Mouse (Mus musculus): ENCODE measurements around the gene Ap1m1. TPM values are rescaled to one million over a fixed set of nuclear protein-coding genes. Genes with fewer than 3 reads are reported as not detected.

The Ap1m1 gene
- total RNA-seq, 1 experiment from 2014 or later, result 79.2 TPM

- ATAC-seq (replicated peaks in 1 of 2; ENCODE audit: insufficient read depth in 1 of 2, low FRiP score in 2 of 2, low TSS enrichment in 1 of 2, low read depth in 1 of 2, poor library complexity in 2 of 2, severe bottlenecking in 2 of 2), result no peak
Measured at GRCm38 (mm10) chr8:72240951-72241350, 1.1 kb downstream of the Ap1m1 start.

DNA sequence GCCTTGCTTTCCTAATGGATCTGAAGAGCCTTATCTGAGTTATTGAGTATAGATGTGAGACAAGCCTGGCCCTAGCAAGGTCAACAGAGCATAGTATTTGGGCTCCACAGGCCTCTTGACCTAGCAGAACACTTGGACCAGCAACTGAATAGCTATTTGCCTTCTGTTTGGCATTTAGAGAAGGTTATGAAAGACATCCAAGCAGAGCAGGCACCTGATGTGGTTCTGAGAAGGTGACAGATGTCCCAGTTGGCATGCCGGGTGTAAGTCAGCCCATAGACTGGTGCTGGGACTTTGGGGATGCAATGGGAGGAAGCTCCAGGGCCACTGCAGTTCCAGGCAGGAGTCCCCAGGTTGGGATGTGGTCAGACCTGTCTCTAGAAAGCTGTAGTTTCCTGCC, 2.4 kb downstream of the Ap1m1 start:
- ATAC-seq (replicated peaks in 1 of 2; ENCODE audit: insufficient read depth in 1 of 2, low FRiP score in 2 of 2, low TSS enrichment in 1 of 2, low read depth in 1 of 2, poor library complexity in 2 of 2, severe bottlenecking in 2 of 2), result no peak

DNA sequence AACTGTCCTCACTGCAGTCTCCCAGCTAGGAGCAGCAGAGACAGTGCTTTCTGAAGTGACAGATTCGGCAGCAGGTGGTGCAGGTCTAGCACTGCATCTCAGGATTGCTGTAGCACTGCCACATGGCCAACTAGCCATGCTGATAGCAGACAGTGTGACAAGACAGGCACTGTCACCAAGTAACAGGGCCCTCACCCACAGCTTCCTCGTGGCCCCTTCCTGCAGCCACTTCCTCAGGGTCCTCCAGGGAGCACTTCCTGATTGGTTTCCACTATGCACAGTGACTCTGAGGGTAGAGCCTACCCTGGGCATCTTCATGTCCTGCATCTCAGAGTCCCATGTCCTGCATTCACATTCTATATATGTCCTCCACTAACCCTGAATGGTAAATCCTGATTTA, 4.8 kb downstream of the Ap1m1 start:
- no peak for ATAC-seq (replicated peaks in 1 of 2; ENCODE audit: insufficient read depth in 1 of 2, low FRiP score in 2 of 2, low TSS enrichment in 1 of 2, low read depth in 1 of 2, poor library complexity in 2 of 2, severe bottlenecking in 2 of 2)

DNA sequence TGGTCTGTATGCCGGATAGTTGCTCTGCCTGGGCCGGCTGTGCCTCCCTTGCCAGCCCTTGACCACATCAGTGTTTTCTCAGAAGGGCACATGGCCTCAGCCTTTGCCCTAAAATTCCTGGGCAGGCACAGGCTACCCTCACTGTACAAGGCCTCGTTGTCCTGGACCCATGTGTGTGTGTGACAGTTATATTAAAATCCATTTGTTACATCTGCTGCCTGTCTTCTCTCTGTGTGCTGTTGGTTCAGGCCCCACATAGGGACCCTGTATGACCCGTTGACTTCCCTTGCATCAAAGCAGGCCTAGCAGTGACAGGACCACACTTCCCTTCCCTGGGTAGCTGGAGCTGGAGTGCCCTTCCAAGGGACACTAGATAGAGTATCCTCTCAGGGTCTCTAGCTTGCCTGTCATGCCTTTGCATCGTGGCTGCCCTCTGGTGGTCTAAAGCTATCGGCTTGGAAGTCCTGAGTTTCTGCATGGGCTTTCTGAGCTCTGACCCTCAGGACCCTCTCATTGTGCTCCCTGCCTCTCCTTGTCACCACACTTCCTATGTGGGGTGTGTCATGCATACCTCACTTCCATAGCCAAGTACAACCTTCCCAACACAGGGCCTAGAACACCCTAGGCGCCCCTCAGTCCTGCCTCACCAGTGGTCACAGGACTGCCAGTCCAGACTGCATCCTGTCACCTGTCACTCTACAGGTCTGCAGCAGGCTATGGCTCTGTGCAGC, 17.5 kb downstream of the Ap1m1 start:
- no peak for ATAC-seq (replicated peaks in 1 of 2; ENCODE audit: insufficient read depth in 1 of 2, low FRiP score in 2 of 2, low TSS enrichment in 1 of 2, low read depth in 1 of 2, poor library complexity in 2 of 2, severe bottlenecking in 2 of 2)

DNA sequence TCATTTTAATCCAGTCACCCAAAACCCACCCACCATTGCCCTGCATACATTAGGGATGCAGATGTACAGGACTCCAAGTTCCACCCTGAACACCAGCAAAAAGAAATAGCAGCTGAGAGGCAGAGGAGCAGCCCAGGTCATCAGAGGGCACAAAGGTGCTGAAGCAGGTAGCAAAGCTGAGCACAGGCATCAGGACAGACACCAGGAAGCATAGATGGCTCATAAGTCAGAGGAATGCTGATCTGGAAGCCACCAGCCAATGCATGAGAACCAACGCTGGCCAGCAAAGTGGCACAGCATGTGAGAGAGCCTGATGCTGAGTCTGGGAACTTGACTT, 18.1 kb downstream of the Ap1m1 start:
- ATAC-seq (replicated peaks in 1 of 2; ENCODE audit: insufficient read depth in 1 of 2, low FRiP score in 2 of 2, low TSS enrichment in 1 of 2, low read depth in 1 of 2, poor library complexity in 2 of 2, severe bottlenecking in 2 of 2), result no peak

DNA sequence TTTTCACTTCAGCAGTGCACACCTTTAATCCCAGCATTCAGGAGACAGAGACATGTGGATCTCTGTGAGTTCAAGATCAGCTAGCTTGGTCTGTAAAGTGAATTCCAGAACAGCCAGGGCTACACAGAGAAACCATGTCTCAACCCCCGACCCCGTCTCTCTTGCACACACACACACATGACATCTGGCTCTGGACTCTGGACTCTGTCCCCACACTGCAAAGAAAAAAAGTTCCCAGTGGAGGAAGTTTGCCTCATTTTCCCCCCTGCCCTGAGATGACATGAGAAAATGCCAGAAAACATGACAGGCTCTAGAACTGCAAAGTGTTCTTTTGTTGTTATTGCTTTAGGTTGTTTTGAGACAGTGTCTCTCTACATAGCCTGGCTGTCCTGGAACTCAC, 20.0 kb downstream of the Ap1m1 start:
- ATAC-seq (replicated peaks in 1 of 2; ENCODE audit: insufficient read depth in 1 of 2, low FRiP score in 2 of 2, low TSS enrichment in 1 of 2, low read depth in 1 of 2, poor library complexity in 2 of 2, severe bottlenecking in 2 of 2), result no peak

DNA sequence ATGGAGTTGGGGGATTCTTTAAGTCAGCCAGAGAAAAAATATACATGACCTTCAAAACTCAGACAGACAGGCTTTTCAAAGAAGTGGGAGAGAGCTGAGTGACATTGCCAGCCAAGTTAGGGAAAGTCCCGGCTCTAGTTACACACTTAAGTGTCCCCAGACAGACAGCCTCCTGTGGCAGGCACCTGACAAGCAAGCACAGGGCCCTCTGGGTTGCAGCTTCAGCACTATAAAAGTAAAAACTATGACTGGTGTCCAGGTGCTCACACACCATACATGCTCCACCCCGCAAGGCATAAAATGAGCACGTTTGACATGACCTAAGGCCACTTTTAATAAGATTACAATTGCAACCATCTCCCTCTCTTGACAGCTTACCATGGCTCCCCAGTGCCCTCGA, 20.8 kb downstream of the Ap1m1 start:
- no peak for ATAC-seq (replicated peaks in 1 of 2; ENCODE audit: insufficient read depth in 1 of 2, low FRiP score in 2 of 2, low TSS enrichment in 1 of 2, low read depth in 1 of 2, poor library complexity in 2 of 2, severe bottlenecking in 2 of 2)

DNA sequence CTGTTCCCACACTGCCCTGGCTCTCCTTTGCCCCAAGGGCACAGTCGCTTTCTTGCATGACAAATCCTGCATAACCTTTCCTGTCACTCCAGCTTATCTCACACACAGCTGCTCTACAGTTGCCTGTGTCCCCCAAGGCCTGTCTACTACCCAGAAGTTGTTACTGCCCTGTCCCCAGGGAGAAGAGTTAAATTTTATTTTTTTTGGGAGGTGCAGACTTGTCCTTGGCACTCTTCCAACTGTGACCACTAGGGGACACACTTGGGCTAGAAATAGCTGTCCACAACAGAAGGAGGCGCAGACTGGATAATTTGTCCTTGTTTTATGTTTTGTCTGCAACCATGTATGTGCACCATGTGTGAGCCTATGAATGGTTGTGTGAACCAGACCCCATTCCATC, 21.2 kb downstream of the Ap1m1 start:
- ATAC-seq (replicated peaks in 1 of 2; ENCODE audit: insufficient read depth in 1 of 2, low FRiP score in 2 of 2, low TSS enrichment in 1 of 2, low read depth in 1 of 2, poor library complexity in 2 of 2, severe bottlenecking in 2 of 2), result peak; percentile 40 to 76; a peak in 3 of 4 replicates

GRCm38 (mm10) chr8:72261431-72261830, 21.6 kb downstream of the Ap1m1 start:
- no peak for ATAC-seq (replicated peaks in 1 of 2; ENCODE audit: insufficient read depth in 1 of 2, low FRiP score in 2 of 2, low TSS enrichment in 1 of 2, low read depth in 1 of 2, poor library complexity in 2 of 2, severe bottlenecking in 2 of 2)

- no peak for ATAC-seq (replicated peaks in 1 of 2; ENCODE audit: insufficient read depth in 1 of 2, low FRiP score in 2 of 2, low TSS enrichment in 1 of 2, low read depth in 1 of 2, poor library complexity in 2 of 2, severe bottlenecking in 2 of 2)
Measured at GRCm38 (mm10) chr8:72261872-72262271, 22.1 kb downstream of the Ap1m1 start.

GRCm38 (mm10) chr8:72262756-72263155, 22.9 kb downstream of the Ap1m1 start:
- ATAC-seq (replicated peaks in 1 of 2; ENCODE audit: insufficient read depth in 1 of 2, low FRiP score in 2 of 2, low TSS enrichment in 1 of 2, low read depth in 1 of 2, poor library complexity in 2 of 2, severe bottlenecking in 2 of 2), result no peak

- no peak for ATAC-seq (replicated peaks in 1 of 2; ENCODE audit: insufficient read depth in 1 of 2, low FRiP score in 2 of 2, low TSS enrichment in 1 of 2, low read depth in 1 of 2, poor library complexity in 2 of 2, severe bottlenecking in 2 of 2)
Measured at GRCm38 (mm10) chr8:72263451-72263850, 23.6 kb downstream of the Ap1m1 start.

DNA sequence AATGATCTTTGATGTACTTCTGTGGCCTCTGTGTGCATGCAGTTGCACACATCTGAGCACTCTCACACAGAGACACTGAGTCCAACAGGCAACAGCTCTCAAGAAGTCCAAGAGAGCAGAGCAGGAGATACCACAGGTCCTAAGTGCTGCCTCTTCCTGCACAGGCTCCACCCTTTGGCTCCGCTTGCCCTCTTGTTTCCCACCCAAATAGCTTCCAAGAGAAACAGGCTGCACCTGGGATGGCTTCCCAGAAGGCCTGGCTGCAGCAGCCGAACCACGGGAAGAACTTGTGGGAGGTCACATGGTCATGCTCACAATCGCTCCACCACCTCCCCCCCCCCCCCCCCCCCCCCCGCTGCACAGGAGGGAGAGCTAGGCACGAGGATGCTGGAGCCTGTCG, 25.5 kb downstream of the Ap1m1 start:
- no peak for ATAC-seq (replicated peaks in 1 of 2; ENCODE audit: insufficient read depth in 1 of 2, low FRiP score in 2 of 2, low TSS enrichment in 1 of 2, low read depth in 1 of 2, poor library complexity in 2 of 2, severe bottlenecking in 2 of 2)

- no peak for ATAC-seq (replicated peaks in 1 of 2; ENCODE audit: insufficient read depth in 1 of 2, low FRiP score in 2 of 2, low TSS enrichment in 1 of 2, low read depth in 1 of 2, poor library complexity in 2 of 2, severe bottlenecking in 2 of 2)
Measured at GRCm38 (mm10) chr8:72266671-72267070, 26.9 kb downstream of the Ap1m1 start.

DNA sequence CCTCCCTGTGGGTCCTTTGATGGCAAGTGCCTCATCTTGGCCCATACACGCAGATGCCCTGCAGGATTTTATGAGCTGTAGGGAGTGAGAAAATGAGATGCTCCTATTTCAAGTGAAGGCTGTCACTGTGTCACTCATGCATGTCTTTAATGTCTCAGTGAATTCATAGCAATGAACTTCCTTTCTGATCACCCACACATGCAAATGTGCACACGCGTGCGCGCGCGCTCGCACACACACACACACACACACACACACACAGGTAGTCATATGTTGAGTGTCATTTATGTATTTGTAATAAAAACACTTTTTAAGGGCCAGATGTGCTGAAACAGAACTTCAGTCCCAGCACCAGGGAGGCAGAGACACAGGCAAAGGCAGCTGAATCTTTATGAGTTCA, 27.3 kb downstream of the Ap1m1 start:
- ATAC-seq (replicated peaks in 1 of 2; ENCODE audit: insufficient read depth in 1 of 2, low FRiP score in 2 of 2, low TSS enrichment in 1 of 2, low read depth in 1 of 2, poor library complexity in 2 of 2, severe bottlenecking in 2 of 2), result no peak

- ATAC-seq (replicated peaks in 1 of 2; ENCODE audit: insufficient read depth in 1 of 2, low FRiP score in 2 of 2, low TSS enrichment in 1 of 2, low read depth in 1 of 2, poor library complexity in 2 of 2, severe bottlenecking in 2 of 2), result peak; percentile 88 to 92
Measured at GRCm38 (mm10) chr8:72268356-72268755, 28.5 kb downstream of the Ap1m1 start.

DNA sequence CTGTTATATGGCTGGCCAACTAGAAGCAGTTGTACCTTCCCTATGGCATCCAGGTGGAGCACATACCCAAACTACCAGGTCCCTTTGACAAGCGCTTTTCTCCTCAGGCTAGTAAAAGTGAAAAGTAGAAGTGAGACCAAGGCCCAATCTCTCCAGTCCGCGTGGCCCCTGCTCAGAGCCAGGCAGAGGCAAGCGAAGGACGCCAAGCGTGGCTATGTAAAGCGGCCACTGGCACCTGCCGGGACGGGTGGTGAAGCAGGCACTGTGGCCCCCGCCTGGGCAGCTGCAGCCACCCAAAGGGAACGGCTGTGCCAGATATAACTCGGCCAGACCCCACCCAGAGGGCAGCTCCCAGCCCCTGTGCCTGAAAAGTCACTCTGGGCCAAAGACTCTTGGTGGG, 30.8 kb downstream of the Ap1m1 start:
- ATAC-seq (replicated peaks in 1 of 2; ENCODE audit: insufficient read depth in 1 of 2, low FRiP score in 2 of 2, low TSS enrichment in 1 of 2, low read depth in 1 of 2, poor library complexity in 2 of 2, severe bottlenecking in 2 of 2), result no peak

DNA sequence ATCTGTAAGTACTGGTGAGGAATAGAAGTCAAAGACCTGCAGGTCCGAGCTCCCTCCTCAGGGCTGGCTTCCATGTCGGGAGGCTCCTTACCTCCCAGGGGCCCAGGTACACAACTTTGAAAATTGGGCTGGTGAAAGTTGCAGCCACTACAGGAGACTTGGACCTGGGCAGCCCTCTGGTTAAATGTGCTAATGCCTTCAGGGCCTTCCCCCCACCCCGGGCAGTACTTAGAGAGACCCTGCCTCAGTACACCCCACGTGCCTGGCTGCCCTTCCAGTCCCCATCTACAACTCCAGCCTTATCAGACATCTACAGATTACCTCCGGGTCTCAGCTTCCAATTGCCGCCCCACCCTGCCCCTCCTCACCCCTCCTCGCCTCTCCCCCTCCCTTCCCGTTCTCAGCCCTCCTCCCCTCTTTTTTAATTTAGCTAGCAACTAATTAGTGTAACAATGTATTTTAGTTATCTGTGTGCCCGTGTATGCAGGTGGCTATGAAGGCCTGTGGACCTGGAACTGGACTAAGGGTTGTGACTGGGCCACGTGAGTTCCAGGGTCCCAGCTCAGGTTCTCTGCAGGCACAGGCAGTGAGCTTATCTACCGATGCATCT, 31.3 kb downstream of the Ap1m1 start:
- no peak for ATAC-seq (replicated peaks in 1 of 2; ENCODE audit: insufficient read depth in 1 of 2, low FRiP score in 2 of 2, low TSS enrichment in 1 of 2, low read depth in 1 of 2, poor library complexity in 2 of 2, severe bottlenecking in 2 of 2)

DNA sequence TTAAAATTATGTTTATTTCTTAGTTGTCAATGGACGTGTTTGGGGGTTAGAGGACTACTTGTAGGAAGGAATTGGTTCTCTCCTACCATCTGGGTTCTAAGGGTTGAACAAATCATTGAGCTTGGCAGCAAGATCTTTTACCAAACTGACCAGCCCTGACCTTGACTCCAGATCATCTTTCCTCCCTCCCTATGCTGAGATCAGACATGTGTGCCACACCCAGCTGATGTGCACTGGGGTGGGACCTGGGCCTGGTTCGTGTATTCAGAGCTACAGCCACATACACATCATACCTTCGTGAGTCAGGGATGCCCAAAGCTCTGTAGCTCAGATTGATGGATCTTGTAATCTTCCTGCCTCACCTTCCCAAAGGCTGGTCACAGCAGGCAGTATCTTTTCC, 31.9 kb downstream of the Ap1m1 start:
- ATAC-seq (replicated peaks in 1 of 2; ENCODE audit: insufficient read depth in 1 of 2, low FRiP score in 2 of 2, low TSS enrichment in 1 of 2, low read depth in 1 of 2, poor library complexity in 2 of 2, severe bottlenecking in 2 of 2), result no peak

All from hematopoietic stem cell, adult 5-6 weeks (primary cell).